Mouse (Mus musculus) olfactory bulb, adult 2 months (tissue): Measurements from ENCODE around the gene Olfr1411.

Experiments
- CTCF ChIP-seq: fragments of 200-500 bp; IDR thresholded peaks from 2 replicates; pipeline ENCODE4 v1.5.1; 2012; ENCODE audit warnings: low read depth, mild to moderate bottlenecking, low read length, moderate library complexity; ENCODE audit not compliant: insufficient read depth
- POLR2A ChIP-seq: fragments of 200-500 bp; IDR thresholded peaks from 2 replicates; pipeline ENCODE4 v1.6.1; 2012; ENCODE audit warnings: mild to moderate bottlenecking, low read depth, low read length, moderate library complexity; ENCODE audit not compliant: insufficient read depth

DNA sequence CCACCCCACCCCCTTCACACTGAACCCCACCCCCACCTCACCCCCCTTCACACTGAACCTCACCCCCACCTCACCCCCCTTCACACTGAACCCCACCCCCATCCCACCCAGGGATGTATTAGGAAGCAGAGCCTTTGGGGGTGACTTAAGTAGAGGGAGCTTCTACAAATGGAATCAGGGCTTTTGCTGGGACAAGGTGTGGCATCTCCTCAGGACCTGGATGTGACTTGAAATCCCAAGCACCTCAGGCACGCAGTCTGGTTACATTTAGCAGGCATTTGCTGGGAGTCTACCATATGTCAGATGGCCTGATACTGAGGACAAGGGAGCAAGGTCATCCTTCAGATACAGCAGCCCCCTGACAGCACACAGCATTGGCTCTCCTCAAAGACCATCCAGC is 40.4 kb downstream of the Olfr1411 start:
- TF ChIP-seq CTCF, result no peak
- no peak for TF ChIP-seq POLR2A
